Mouse (Mus musculus): ENCODE data around the gene Kdm8.
"Not testable (repeated sequence)": the region's sequence is repeated elsewhere in the genome, so short reads cannot be mapped to it uniquely, and the experiment has no call there.

Kdm8 gene

GRCm38 (mm10) chr7:125444464-125445401, at the start of gene Kdm8:
Gene Kdm8 (plus strand): TSS chr7:125444676.
- DNase-seq = peak; percentile 99

DNA sequence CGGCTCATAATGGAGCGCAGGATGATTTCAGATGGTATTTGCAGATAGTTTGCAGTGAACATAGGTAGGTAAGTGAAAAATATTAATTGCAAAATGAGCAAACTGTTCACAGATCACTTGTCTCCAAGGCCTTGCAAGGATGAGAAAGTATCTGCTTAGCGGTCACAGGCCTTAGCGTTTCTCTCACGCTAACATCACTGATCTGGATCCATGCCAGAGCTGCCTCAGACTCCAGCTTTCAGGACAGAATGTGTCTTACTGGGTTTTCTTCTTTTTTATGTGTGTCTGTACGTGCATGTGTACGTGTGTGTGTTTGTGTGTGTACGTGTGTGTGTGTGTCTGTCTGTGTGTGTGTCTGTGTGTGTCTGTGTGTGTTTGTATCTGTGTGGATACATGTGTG, 46.4 kb upstream of the Kdm8 start:
- no peak for DNase-seq

- peak; percentile 94 for DNase-seq
These were observed 45.8 kb upstream of the Kdm8 start for GRCm38 (mm10) chr7:125398687-125399086.

GRCm38 (mm10) chr7:125407136-125407535, 37.3 kb upstream of the Kdm8 start:
- no peak for DNase-seq

- no peak for DNase-seq
These were observed 29.4 kb upstream of the Kdm8 start for GRCm38 (mm10) chr7:125415087-125415486.

- no peak for DNase-seq
These were observed 28.7 kb upstream of the Kdm8 start for GRCm38 (mm10) chr7:125415776-125416175.

DNA sequence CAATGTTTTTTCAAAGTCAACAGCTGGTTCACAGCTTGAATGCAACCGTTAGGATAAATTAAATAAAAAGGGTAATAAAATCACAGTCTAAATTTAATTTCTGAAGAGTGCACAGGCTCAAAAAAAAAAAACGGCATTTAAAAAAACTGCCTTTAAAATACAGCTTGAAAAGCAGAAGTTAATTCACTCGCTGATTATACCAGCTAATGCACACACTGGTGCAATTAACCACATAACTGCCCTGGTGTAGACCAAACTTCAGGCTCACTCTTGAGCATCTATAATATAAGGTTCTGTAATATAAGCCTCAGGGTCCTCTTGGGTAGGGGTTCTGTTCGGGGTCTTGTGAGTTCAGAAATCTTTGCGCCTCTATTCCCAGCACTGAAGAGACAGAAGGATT, 27.7 kb upstream of the Kdm8 start:
- DNase-seq = no peak

DNA sequence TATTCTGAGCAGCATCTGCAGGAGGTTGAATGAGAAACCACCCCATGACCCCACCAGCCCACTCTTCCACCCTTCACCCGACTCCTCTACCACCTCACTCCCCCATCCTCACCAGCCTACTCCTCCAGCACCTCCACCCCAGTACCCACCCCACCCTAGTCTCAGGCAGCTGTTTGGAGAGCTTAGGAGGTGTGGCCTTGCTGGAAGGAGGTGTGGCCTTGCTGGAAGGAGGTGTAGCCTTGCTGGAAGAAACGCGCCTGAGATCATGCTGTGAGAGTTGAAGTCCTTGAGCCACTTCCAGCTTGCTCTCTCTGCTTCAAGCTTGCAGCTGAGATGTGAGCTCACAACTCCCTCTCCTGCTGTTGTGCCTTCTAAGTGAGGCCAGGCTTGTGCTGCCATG, 26.1 kb upstream of the Kdm8 start:
- no peak for DNase-seq

- no peak for DNase-seq
These were observed 24.3 kb upstream of the Kdm8 start for GRCm38 (mm10) chr7:125420190-125420589.

DNA sequence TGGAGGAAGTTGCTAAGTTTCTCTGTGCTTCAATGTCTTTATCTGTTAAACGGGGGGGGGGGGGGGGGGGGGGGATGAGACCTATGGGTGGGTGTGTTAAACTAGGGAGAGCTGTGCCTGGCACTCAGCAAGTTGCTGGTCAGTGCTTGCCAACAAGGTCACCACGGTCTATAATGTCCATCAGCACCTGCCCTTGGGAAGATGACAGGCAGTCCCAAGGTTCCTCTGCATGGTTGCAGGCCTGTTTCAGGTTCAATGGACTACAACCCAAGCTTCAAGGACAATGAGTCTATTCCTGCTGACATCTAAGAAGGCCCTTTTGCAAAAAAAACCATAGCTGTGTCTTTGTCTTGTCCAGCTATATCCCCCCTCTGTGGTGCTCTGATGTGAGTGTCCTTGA, 22.6 kb upstream of the Kdm8 start:
- DNase-seq = no peak

DNA sequence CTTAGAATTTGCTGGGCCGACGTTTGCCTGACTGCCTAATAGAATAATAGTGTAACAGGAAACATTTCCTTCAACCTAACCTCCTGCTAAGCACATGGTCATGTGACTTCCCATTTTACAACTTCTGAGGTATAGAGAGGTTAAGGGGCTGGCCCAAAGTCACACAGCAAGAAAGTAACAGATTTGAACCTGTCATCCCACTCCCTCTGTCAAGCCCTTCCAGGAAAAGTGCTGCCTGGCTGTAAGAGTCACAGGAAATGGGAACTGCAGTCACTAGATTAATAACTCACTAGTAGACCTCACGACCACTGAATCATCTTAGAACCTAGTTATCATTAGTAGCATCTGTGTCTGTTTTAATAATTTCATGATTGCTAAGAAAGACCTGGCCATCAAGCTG, 21.4 kb upstream of the Kdm8 start:
- no peak for DNase-seq

DNA sequence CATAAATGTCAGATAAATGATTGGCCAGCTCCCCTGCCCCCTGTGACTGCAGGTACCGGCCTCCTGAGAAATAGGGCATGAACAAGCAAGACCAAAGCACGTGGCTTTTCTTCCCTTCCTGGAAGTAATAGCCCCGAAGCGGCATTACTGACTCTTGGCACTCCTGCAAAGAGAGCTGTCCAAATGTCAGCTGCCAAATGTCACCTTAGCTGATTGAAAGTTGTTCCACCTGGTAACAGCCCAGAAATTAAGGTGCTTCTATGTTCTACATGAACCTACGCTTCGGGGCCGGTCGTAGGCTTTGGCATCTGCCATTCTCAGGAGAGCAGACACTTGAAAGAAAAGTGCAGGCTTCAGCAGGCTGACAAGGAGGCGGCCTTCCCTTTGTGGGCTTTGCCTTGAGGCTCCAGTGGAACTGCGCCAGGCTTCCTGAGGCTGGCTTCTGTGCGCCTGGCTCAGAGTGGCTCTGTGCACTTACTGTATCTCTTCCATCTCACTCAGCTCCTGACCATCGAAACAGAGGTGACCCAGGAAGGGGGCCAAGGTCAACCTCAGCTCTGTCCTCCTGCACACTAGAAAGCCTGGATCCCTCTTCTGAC, 16.9 kb upstream of the Kdm8 start:
- DNase-seq = no peak

- no peak for DNase-seq
These were observed 16.1 kb upstream of the Kdm8 start for GRCm38 (mm10) chr7:125428381-125428780.

GRCm38 (mm10) chr7:125428816-125429500, 15.5 kb upstream of the Kdm8 start:
- DNase-seq = not testable (repeated sequence)

GRCm38 (mm10) chr7:125430170-125430842, 14.2 kb upstream of the Kdm8 start:
- DNase-seq = no peak

GRCm38 (mm10) chr7:125433874-125434273, 10.6 kb upstream of the Kdm8 start:
- no peak for DNase-seq

- DNase-seq = no peak
These were observed 9.7 kb upstream of the Kdm8 start for GRCm38 (mm10) chr7:125434666-125435290.

- no peak for DNase-seq
These were observed 2.2 kb upstream of the Kdm8 start for GRCm38 (mm10) chr7:125442323-125442722.

GRCm38 (mm10) chr7:125444076-125444463, 406 bp upstream of the Kdm8 start:
- DNase-seq = no peak

DNA sequence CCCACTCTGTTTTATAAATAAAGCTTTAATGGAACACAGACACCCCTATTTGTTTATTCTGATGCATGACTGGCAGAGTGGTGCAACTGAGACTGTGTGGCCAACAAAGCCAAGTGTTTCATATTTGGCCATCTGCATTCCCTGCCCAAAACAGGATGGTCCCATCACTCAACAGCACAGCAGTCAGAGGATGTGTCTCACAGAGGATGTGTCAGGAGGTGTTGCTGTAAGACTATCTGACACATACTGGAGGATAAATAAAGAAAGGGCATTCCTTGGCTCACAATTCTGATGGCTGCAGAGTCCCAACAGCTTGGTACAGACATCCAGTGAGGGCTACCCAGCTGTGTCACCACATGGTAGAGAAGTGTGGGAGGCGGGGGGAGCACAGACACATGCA, 6.2 kb downstream of the Kdm8 start:
- no peak for DNase-seq

DNA sequence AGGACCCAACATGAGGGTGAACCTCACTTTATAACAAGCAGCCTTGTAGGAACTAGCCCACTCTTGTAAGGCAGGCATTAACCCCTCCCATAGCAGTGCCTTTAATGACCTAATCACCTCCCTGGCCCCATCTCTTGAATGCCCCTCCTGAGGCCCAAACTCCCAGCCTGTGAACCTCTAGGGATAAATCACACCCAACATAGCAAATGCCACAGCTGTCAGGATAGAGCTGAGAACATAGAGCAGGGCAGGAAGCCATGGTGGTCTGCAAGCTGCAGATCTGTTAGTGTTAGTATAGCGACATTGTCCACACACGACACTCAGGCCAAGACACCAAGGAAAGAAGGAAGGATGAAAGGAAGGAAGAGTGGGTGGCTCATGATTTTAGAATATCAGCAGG, 6.6 kb downstream of the Kdm8 start:
- DNase-seq = no peak

DNA sequence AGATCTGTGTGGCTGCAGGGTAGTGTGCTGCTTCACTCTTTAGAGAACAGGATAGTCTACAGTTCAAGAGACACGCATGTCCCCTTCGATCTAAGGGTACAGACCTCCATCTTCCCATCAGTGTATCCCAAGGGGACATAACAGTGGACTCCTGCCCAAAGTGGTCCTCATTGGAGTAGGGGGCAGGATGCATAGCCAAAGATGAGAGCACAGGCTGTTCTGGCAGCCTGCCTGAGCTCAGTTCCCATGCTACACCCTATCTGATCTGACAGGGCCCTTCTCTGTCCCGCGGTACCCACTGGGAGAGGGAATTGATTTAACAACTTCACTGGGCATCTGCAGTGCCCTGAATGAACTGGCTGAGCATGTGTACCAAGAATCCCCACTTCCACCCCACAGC, 9.2 kb downstream of the Kdm8 start:
- DNase-seq = no peak

DNA sequence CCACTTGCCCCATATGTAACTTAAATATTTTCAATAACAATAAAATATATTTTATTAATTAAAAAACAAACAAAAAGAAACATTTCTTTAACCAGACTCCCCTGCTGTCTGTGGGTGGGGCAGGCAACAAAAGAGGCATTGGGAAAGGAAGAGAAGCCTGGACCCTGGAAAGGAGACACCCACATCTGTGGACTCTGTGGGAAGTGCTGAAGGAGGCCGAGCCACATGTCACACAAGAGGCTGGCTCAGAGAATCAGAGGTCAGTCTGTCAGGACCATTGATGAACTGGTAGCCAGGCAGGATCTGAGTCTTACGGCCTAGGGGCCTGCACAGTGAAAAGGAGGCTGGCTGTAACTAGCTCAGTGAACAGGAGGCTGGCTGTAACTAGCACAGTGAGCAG, 17.7 kb downstream of the Kdm8 start:
- DNase-seq = no peak
